Mouse (Mus musculus): ENCODE results near the gene Sptbn1.

Gene Sptbn1

DNA sequence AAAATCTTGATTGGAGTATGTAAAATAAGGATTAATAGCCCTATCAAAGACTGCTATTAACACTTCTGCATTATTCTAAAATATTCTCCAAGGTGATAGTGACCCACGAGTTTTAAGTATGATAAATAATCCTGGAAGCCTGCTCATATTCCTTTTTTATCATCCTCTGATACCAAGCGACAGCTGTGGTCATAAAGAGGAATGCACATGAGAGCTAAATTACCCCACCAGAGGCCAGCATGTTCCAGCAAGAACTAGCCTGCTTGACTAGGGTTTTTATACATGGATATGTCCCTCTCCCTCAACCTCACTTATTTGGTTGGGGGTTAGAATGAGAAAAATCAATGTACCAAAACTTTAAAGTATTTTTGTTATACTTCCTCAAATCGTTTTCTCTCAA, 56.8 kb downstream of the Sptbn1 start:
- no peak for DNase-seq (ENCODE audit: low spot score)

DNA sequence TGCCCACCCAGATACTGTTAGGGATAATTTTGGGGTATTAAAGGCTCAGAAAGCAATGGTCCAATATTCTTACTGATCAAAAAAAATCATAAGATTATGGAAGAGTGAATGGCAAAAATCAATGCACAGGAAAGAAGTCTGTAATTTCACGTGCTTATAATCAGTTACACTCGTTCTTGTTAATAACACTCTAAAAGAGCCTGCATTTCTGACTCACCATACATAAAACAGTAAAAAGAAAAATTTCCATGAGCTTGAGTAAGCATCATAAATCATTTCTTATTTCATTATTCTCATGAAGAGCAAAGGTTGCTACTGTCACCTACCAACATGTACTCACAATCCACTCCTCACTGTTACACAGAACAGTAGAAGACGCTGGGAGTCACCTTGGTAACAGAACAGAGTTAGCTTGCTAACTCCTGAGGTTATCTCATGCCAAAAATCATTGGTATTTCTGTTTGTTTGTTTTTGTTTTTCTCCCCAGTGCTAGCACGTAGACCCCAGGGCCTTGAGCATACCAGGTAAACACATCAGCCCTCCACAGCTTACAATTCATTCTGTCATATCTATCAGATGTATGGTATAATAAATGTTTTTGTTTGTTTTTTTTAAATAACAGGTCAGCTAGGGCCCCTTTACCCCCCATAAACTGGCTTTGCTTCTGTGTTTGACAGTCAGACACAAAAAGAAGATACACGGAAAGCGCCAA, 57.7 kb downstream of the Sptbn1 start:
- no peak for DNase-seq (ENCODE audit: low spot score)

DNA sequence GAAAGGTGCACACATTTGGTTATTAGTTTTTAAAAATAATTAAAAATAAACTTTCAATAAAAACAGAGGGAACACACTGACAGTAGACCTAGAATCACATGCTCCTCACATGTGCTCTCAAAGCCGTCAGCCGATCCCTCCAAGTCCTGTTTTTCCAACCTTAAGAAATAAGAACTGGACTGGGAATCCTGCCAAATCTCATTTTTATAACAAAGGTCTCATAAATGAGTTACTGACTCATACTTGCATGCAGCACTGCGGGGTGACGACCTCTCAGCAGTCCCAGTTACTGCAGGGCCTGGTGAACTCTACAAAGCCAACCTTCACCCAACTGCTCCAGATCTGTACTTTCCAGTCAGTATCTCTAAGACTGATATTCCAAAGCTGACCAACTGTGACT, 58.5 kb downstream of the Sptbn1 start:
- no peak for DNase-seq (ENCODE audit: low spot score)

DNA sequence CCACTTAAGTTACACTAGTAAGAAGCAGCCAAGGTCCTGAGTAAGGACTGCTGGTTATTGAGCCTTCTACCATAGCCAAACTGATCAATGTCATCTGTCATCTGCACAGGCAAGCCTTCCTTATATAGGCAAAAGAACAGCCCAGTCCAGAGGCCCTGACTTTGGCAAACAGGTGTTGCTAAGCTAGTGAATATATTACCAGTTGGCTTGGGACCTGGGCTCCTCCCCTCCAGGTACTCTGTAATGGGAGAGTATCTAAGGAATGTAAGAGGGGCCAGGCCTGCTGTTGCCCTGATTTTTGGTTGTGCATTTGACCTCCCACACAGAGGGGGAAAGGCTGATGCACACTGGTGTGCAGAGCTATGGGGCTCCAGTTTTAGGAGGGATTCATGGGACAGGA, 63.6 kb downstream of the Sptbn1 start:
- no peak for DNase-seq (ENCODE audit: low spot score)

DNA sequence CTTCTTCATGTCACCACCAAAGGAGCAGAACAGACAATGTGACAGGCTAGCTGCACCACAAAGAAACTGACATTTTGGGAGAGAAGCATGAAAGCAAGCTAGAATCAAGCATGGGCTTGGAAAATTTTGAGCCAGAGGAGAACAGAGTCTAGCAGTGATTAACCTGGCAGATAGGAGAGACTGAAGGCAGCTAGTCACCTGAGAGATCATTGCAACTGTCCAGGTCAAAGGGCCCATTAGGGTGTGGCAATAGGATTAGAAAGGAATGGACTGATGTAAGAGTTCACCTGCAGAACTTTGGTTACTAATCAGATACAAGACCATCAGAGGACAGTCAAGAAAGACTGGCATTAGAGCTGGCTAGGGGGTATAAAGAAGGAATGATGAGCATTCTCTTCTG, 67.6 kb downstream of the Sptbn1 start:
- DNase-seq (ENCODE audit: low spot score): no peak

DNA sequence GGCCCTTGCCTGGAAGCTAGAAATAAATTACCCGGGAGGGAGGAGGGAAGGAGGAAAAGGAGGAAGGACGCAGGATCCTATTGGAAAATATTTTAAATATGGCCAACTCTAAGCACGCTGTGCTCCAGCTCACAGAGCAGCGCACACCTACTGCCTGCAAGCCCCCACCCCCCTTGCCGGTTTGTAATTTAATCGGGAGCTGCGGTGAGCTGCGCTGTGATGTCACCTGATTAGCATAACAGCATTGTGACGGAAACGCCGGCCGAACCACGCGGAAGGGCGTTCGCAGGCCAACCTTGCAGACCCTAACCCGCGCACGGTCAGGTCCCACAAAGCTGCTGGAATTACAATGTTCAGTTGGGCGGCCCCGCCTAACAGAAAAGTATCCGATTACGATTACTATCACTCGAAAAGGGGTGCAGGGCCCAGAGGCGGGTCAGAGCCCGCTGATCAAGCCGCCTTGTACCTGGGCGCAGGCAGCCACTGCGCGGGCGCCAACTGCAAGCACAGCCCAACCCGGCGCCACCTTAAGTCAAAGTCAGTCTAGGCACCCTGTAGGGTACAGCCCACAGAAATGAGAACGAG, 69.8 kb downstream of the Sptbn1 start:
- DNase-seq (ENCODE audit: low spot score): no peak

DNA sequence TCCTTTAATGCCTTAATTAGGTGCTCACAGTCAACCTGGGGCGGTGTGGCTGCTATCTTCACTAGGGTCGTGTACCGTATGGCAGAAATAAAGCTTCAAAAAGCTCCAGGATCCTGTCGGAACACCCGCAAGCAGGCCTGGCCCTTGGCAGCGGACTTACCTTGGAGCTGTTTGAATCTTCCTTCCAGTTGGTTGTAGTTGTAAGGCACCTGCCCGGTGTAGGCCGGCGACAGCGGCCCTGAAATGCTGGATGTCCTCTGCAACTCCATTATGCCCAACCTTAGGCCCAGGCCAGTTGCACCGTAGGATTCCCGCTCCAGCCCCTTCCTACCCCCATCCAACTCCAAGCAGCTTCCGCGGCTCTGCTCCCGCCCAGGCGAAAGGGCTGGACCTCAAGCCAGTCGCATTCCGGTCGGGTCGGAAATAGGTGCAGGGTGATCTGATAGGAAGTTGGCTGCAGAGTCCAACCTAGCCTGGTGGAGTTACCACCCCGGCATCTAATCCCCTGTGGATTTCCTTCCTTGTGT, 70.3 kb downstream of the Sptbn1 start:
- no peak for DNase-seq (ENCODE audit: low spot score)

DNA sequence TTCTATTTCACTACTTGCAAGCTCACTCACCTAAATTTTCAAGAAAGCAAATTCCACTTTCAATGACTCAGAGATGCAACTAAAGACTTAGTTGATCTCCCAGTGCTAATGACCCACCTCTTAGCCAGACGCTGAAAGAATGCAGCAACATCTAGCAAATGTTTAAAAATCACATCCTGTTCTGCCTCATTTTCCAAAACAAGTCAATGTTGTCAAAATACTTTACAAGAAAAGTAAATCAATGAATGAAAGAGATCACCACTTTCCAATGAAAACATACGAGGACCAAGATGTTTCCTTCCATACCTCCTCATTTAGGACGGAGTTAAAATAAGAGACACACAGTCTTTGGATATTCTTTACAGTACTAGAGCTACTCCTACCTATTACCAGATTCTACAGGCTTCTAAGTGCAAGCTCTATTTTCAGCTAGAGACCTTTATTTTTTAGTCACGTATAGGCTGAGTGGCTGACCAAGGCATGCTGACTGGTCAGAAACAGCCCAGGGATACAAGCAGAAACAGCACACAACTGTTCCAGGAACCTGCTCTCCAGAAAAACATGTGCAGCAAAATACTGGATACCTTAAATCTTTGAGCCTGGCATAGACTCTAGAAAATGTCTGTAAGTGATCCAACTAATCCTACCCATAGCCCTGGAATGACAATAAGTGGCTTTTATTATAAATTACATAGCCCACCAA, 71.5 kb downstream of the Sptbn1 start:
- DNase-seq (ENCODE audit: low spot score): no peak

DNA sequence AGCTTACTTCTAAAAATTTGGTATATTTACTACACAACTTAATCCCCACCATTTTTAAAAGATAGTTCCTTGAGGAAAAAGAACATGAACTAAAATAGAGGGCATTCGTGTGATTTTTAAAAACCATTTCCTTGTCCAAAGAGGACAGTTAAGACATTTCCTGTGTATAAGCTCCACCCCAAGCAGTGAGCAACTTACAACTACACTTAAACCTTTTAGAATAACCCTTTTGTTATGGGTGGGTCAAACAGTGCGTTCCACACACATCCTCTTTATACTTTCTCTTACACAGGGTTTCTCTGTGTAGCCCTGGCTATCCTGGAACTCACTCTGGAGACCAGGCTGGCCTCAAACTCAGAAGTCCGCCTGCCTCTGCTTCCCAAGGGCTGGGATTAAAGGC, 72.2 kb downstream of the Sptbn1 start:
- no peak for DNase-seq (ENCODE audit: low spot score)

DNA sequence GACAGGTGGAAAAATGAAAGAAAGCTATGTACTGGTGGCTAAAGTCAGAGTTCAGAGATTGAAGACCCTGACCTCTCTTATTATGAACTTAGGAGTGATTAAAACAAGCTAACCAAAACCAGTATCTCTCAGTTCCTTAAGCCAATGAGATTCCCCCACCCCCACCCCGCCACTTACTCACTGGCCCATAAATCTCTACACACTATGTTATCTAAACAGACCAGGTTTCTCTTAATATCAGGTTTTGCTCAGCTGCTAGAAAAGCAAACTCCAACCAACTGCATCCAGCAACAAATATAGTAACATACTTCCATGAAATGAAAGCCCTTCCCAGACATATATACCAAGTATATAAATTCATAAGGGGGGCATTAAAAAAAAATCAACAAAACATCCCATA, 73.2 kb downstream of the Sptbn1 start:
- DNase-seq (ENCODE audit: low spot score): no peak

DNA sequence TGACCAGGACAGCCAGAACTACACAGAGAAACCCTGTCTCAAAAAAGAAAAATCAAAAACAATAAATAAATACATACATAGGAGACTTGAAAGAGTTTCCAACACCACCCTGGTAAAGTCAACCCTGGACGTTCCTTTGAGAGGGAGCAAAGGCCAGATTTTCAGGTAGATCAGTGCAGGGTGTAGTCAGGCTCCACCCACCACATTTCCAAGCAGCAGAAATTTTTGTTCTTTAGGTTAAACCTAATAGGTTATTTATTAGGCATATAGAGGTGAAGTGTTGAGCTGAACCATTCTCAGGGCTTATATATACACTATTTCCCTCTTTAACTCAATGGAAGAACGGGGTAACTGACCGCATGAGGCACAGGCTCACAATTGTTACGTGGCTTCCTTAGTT, 77.0 kb downstream of the Sptbn1 start:
- no peak for DNase-seq (ENCODE audit: low spot score)

DNA sequence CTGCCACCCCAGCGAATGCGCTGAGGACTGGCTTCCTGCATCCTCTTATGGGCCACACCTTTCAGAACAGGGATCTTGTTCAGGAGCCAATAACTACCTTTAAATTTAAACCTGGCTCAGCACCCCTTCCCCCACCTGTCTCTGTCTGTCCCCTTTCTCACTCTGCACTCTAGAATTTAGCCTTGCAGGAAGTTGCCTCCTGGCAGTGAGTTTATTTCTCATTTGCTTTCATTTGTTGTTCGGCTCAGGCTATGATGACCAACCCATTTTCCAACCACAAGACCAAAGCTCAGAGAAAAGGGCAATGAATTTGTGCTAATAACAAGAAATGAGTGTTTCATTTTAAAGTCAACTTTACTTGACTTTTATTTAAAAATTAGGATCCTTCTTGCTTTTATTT, 77.9 kb downstream of the Sptbn1 start:
- no peak for DNase-seq (ENCODE audit: low spot score)

DNA sequence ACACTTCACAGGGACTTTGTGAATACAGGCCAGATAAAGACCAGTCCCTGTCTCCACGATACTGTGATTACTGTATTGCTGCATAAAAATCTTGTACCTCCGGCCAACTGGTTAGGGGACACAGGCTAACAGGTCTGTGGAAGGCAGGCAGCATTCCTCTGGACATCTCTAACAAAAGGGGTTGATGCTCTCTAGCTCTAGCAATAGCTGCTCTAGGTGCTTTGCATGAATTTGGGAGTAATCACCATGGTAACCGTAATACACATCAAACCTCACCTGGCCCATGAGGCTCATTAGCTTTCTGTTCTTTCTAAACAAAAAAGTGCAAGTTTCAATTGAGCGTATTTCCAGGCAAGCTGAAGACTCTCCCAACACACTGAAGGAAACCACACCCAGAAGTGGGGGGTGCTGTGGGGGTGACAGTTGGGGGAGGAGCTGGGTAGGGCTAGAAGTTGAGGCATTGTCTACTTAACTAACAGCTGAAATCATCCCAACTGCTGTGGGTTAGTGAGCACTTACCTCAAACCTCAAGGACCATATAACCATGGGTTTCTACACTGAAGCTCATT, 81.0 kb downstream of the Sptbn1 start:
- DNase-seq (ENCODE audit: low spot score): no peak

DNA sequence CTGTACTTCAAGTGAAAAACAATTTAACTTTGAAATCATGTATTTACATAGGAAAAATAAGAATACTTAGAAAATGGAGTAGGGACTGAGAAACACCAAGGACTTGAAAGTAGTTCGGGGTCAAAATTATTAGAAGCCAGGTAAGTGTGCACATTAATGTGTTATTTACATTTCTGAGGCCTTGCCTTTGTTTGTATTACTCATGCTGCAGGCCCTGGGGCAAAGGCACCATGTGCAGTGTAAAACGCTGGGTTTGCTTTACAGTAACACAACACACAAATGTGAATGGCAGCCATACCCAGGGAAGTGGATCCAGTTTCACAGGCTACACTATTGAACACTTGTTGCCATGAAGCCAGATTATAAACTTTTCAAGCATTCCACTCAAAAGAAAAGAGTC, 83.4 kb downstream of the Sptbn1 start:
- DNase-seq (ENCODE audit: low spot score): no peak

DNA sequence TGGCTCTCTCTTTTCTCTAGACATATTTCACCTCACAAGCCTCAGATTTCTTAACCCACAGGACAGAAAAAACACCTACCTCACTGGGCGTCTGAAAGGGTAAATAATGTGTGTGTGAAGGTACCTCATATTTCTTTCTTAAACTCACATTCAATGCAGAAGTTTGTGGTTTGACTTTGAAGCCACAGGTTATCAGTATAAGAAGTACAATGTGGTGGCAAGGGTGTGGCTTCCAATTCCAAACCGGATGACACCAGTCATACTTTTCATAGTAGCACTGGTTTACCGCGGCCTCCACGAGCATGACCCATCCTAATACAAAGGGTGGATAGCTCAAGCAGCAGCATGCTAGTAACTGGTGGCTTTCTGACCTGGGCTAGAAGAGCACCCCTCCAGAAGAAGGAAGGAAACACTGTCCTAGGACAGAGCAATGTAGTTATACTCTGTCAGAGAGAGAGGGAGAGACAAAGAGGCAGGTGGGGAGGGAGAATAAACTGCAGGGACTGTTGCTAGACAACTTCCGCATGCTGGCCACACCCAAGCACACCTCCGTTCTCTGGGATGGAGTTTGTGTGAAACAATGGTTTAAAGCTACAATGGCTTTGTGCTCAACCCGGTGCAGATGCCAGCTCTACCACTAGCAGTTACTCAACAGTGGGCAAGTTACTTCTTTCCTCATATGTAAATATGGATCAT, 85.1 kb downstream of the Sptbn1 start:
- no peak for DNase-seq (ENCODE audit: low spot score)

DNA sequence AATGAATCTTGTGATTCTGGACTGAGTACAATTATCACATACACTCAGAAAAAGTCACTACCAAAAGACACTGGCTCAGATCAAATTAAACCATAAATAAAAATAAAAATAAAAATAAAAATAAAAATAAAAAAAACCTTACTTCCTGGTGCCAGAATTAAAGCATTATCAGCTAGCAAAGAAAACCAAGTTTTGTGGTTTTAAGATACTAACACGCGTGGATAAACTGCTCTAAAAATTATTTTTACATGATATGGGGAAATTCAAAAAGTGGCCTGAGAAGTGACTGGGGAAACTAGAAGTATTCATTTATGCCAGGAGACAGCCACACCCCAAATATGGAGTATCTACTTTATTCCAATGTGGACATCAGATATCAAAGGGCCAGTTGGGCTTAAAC, 89.8 kb downstream of the Sptbn1 start:
- DNase-seq (ENCODE audit: low spot score): no peak

DNA sequence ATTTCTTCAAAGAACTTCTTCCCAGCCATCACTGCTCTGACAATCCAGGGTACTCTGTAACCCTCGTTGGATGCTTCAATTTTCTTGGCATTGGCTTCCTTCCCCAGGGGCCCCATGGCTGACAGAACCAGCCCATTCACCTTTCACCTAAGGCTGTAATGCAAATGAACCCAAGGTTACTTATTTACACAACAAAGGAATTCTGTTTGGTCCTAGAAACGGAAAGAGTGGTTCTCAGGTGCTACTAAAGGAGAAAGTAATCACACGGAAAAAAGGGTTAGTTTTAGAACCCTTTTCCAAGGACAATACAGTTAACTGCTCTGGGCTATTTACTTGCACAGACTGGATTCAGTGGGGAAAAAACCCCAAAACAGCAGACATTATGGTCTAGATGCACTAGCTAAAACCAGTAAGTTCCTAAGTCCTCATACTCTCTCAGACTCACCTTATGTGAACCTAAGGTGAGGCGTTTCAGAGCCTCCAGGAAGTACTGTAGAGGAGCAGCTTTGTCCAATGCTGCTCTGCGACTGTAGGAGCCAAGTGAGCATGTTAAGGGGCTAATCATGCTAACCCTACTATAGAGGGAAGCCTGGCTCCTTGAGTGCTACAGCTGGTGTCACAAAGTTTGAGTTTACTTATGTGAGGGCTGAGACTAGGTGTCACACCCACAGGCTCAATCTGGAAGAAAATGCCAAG, 90.7 kb downstream of the Sptbn1 start:
- DNase-seq (ENCODE audit: low spot score): no peak

DNA sequence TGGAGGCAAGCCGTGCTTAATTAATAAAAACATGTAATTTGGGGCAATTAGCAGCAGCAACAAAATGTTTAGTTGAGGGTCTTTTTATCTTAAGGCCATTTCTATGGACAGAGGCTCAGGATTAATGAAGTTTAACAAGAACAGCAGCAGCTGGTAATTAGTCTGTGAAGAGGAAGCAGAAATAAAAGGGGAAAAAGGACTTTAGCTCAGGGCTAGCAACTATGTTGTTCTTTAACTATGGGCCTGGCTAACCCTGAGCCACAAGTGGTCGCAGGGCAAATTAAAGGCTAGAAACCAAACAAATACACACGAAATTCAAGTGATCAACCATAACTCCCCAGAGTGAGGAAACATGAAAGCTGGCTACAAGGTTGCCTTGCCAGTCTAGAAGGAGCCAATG, 91.9 kb downstream of the Sptbn1 start:
- no peak for DNase-seq (ENCODE audit: low spot score)

DNA sequence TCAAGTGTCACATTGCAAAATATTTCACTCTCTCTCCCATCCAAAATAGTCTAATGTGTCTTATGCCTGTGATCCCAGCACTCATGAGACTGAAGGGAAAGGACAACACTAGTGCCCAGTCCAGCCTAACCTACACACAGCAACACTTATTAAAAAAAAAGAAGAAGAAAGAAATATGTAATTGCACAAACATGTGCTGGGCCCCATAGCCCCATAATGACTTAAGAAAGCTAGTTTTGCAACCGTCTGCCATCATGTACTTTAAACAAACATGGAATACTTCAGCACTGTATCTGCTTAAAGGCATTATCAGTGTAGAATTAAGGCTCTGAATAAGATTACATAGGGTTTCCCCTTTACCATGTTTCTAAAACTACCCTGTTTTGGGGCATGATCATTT, 92.4 kb downstream of the Sptbn1 start:
- DNase-seq (ENCODE audit: low spot score): no peak

DNA sequence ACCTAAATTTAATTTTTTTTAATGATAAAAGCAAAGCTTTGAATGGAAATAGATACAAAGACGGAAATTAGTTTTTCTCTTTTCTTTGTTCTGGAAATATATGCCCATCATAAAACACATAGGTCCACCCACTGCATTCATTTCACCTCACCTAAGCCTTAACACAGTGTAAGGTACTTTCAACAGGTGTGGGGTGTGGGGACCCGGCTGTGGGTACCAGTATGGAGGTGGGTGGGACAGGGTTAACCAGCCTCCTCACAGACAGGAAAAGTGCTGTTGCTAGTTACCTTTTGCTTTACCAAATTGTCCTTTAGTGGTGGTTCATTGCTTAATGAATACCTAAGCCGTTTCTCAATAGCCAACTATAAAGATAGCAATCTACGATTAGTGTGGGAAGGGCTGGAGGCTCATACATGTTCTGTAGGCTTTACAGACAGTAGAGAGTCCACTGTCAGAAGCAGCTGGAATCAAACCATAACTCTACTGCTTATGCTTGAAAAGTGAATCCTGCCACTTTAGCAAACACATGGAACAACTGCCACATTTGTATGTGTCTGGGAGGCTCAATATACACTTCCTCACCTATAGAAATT, 96.3 kb downstream of the Sptbn1 start:
- DNase-seq (ENCODE audit: low spot score): no peak

DNA sequence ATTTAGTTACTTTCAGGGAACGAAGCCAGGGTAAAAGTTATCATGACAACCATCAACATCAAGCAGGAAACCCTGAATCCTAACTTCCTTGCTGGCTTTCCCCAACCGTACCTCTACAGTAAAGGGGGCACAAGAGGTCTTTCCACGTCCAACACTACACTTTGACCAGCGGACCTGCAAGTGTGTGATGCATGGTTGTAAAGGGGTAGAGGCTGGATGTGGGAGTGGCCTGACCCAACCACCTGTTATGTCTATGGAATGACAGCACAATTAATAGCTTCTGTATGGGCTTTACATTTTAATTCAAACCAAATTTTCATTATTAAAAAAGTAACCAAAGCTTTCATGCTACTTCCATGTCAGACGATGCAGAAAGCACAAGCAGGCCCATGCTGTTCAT, 96.8 kb downstream of the Sptbn1 start:
- no peak for DNase-seq (ENCODE audit: low spot score)

DNA sequence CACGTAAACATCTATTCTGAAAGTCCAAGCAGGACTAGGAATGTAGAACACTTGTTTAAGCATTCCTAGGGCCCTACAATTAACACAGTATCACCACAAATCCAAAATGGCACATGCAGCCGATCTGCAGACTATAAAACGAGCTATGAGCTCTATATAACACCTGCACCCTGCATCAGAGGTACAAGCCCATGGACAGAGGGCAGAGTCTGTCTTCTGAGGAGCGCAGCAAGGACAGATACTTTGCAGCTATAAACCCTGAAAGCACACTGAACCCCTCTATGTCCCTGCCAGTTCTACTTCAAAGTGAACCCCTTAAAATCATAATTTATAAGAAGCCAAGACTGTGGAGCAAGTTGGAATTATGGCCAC, 101.4 kb downstream of the Sptbn1 start:
- DNase-seq (ENCODE audit: low spot score): no peak

Measured in left cerebral cortex, adult 11 months (tissue).